Mouse (Mus musculus): ENCODE results near the gene 4931422A03Rik.
"Not testable (repeated sequence)": the region's sequence is repeated elsewhere in the genome, so short reads cannot be mapped to it uniquely, and the experiment has no call there.

4931422A03Rik gene

DNA sequence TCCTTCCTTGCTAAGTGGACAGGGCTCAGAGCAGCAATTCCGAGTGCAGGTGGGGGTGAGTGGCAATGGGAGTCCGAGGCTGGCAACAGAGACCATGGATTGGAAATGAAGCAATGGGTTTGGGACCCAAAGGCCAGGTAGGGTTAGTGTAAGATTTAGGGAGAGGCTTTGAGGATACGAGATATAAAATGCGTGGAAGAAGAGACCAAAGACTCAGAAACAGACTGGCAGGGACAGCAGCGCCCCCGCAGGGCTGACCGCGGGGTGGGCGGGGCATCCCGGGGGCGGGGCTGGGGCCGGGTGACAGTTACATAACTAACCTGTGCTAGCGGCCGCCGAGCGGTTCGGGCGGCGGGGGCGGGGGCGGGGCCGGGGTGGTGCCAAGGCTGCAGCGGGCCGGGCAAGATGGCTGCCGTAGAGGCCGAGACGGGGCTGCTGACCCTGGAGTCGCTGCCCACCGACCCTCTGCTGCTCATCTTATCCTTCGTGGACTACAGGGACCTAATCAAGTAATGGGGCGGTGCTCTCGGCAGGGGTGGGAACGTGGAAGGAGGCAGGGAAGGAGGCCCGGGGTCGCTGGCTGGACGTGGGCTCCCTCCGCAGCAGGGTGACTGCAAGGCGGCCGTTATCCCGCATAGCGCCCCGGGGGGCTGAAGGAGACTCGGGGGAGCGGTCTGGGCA, 563 bp downstream of the 4931422A03Rik start, which contains the start of gene Fbxo3:
Gene Fbxo3 (plus strand): TSS at position 264 of the 681 bp plus-strand sequence.
- peak; percentile 86 to 88 for DNase-seq (ENCODE audit: low spot score in 2 of 2)

GRCm38 (mm10) chr2:104024656-104025055, 3.5 kb downstream of the 4931422A03Rik start:
- no peak for DNase-seq (ENCODE audit: low spot score in 2 of 2)

DNA sequence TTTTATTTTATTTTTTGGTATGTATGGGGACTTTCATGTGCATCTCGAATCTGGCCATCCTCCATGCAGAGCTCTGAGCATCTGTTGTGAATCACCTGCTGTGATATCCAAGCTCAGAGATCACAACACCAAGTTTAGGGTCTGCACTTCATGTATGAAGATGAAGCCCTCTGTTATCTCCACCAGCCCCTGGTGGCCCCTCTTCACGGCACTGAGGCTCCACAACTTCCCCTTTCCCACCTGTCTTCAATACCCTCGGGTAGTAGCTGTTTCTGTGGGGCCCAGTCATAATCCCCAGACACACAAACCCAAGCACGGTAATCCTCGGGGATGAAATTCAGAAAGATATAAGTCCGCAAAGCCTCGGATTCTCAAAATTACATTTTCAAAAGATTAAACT, 5.1 kb downstream of the 4931422A03Rik start:
- DNase-seq (ENCODE audit: low spot score in 2 of 2) = no peak

- DNase-seq (ENCODE audit: low spot score in 2 of 2) = not testable (repeated sequence)
Measured at GRCm38 (mm10) chr2:104008853-104009252, 19.3 kb downstream of the 4931422A03Rik start.

GRCm38 (mm10) chr2:104007793-104008519, 20.2 kb downstream of the 4931422A03Rik start:
- no peak for DNase-seq (ENCODE audit: low spot score in 2 of 2)

DNA sequence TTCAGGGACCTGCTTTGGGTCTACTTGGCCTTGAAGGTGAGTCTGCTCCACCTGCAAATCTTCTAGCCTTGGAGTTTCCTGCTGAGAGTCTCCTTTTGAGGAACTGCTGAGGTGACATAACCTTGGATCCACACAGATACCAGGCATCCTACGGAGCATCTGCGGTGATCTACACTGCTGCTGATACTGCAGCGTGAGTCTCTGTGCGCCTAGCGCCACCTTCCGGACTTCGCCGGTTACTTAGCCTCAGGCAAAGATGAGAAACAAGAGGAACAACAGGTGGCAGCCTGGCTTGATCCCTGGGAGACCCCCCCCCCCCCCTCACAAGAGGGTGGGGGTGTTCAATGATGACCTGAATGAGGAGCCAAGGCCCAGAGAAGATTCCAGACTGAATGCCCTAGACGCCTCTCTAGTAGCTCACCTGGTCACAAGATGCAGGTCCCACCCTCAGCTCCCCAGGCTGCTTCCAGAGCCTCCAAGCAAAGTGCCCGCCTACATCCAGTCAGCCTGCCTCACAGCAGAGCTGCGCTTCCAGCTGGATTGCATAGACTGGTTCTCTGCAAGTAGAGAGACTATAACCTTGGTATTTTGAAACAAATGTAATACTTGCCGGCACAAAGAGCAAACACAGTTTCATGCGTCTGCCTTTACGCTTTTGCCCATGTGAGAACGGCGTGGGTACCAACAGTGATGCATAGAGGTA, 25.3 kb downstream of the 4931422A03Rik start:
- DNase-seq (ENCODE audit: low spot score in 2 of 2) = peak; percentile 4 to 42

DNA sequence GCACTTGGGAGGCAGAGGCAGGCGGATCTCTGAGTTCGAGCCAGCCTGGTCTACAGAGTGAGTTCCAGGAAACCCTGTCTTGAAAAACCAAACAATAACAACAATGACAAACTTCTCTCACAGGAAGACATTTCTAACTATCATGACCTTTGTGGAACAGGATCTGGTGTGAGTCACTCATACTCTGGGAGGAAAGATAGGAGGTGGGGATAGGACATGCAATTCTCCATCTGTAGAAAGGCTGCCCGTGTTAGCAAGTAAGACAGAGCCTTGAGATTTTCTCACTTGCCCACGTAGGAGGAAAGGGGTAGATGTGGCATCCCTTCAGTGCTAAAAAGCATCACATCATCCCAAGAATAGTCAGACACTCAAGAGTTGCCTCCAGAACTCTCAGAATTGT, 26.3 kb downstream of the 4931422A03Rik start:
- no peak for DNase-seq (ENCODE audit: low spot score in 2 of 2)

DNA sequence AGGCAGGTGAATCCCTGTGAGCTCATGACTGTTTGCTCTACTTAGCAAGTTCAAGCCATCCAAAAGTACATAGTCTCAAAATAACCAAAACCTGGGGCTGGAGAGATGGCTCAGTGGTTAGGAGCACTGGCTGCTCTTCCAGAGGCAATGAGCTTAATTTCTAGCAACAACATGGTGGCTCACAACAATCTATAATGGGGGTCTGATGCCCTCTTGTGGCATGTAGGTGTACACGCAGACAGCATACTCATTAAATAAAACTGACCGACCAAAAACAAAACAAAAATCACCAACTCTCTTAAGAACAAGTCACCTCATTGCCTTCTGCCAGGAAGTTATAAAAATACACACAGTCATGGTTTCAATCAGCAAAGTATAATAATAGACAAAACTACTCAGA, 27.1 kb downstream of the 4931422A03Rik start:
- DNase-seq (ENCODE audit: low spot score in 2 of 2) = no peak

GRCm38 (mm10) chr2:103992618-103993332, 35.4 kb downstream of the 4931422A03Rik start:
- DNase-seq (ENCODE audit: low spot score in 2 of 2) = no peak

GRCm38 (mm10) chr2:103992162-103992561, 36.0 kb downstream of the 4931422A03Rik start:
- DNase-seq (ENCODE audit: low spot score in 2 of 2) = no peak

GRCm38 (mm10) chr2:103991303-103991702, 36.9 kb downstream of the 4931422A03Rik start:
- no peak for DNase-seq (ENCODE audit: low spot score in 2 of 2)

DNA sequence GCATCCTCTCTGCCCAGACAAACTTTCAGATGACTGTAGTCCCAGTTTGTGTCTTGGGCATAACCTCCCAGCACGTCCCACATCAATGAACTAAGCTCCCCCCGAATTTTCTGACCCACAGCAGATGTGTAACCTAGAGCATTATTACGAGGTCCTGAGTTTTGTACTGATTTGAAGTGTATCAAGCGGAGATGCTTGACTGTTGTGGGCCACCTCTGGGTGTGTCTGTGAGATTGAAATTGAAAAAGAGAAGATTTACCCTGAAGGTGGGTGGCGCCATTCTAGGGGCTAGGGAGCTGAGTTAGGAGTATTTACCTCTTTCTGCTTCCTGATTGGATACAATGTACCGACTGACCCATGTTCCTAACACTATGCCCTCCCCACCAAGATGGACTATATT, 38.4 kb downstream of the 4931422A03Rik start:
- DNase-seq (ENCODE audit: low spot score in 2 of 2) = no peak

- not testable (repeated sequence) for DNase-seq (ENCODE audit: low spot score in 2 of 2)
Measured at GRCm38 (mm10) chr2:103987595-103987994, 40.6 kb downstream of the 4931422A03Rik start.

GRCm38 (mm10) chr2:103983146-103983545, 45.0 kb downstream of the 4931422A03Rik start:
- DNase-seq (ENCODE audit: low spot score in 2 of 2) = no peak

- DNase-seq (ENCODE audit: low spot score in 2 of 2) = peak; percentile 16 to 71
Measured at GRCm38 (mm10) chr2:103982250-103982649, 45.9 kb downstream of the 4931422A03Rik start.

- no peak for DNase-seq (ENCODE audit: low spot score in 2 of 2)
Measured at GRCm38 (mm10) chr2:103977716-103978115, 50.4 kb downstream of the 4931422A03Rik start.

- DNase-seq (ENCODE audit: low spot score in 2 of 2) = no peak
Measured at GRCm38 (mm10) chr2:103977216-103977615, 50.9 kb downstream of the 4931422A03Rik start.

DNA sequence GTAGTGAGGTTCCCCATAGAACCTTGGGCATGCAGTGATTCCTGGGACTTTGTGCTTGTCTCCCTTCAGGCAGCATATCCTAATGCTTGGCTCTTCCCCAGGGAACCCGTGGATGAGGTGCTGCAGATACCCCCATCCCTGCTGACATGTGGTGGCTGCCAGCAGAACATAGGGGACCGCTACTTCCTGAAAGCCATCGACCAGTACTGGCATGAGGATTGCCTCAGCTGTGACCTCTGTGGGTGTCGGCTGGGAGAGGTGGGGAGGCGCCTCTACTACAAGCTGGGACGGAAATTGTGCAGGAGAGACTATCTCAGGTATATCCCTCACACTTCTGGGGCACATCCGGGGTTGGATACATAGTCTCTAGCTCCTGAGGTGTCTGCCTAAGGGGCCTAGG, 52.3 kb downstream of the 4931422A03Rik start:
- DNase-seq (ENCODE audit: low spot score in 2 of 2) = no peak

DNA sequence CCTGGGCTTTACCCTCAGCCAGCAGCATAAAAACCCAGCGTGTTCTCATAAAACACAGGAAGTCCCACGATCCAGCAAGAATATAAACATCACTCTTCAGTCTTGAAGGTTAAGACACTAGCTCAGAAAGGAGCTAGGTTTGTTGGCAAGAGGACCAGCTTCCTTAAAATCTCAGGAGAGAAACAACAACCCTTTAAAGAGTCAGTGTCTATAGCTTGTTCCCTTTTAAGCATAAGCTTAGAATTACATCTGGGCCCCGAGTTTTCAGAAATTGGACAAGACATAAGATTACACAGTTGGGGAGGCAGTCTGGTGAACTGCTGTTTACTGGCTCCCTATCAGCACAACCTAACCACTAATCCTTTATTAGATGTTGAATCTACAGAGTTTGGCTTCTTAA, 56.3 kb downstream of the 4931422A03Rik start:
- no peak for DNase-seq (ENCODE audit: low spot score in 2 of 2)

DNA sequence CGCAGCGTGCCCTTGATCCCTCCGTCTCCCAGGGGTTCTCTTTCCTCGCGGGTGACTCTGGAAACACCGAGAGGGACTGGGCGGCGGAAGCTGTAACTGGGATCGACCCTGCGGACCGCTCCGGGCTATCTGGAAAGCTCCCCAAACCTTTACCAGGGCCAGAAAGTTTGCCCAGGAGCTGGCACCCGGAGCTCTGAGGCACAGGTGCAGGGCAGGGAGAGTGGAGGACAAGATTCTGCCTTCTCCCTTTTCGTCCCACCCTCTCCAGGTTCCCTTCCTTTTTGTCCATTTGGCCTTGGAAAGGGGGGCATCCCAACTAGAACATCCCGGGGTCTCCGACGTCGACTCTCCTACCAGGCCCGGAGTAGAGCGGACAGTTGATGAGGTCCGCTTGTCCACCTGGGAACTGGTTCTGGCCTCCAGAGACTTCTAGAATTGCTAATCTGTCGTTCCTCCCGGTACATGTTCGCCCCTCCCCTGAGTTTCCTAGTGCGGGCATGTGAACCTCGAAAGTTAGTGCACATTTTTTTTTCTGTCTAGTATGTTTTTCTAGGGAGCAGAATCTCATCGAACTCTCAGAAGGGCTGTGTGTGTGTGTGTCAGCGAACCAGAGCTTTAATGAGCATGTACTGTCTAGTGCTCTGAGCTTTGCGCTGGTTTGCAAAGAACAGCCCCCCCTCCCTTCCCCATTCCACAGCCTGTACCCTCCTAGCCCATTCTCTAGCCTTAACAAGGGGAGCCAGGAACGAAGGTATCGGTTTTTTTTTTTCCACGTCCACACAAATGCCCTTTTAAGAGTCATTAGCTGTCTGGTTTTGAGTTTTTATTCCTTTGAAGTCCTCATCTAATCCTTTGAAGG, 57.1 kb downstream of the 4931422A03Rik start:
- DNase-seq (ENCODE audit: low spot score in 2 of 2) = peak in 1 of 2 experiments; percentile 3

Data from thymus, postnatal 10 days (tissue).